Mouse (Mus musculus): ENCODE measurements at regions not wholly inside any gene's neighbourhood (a gene's known extent, or its start where the extent isn't known, plus 50 kb on each side); places are given as distances from the start of the nearest gene placed in this dataset.

DNA sequence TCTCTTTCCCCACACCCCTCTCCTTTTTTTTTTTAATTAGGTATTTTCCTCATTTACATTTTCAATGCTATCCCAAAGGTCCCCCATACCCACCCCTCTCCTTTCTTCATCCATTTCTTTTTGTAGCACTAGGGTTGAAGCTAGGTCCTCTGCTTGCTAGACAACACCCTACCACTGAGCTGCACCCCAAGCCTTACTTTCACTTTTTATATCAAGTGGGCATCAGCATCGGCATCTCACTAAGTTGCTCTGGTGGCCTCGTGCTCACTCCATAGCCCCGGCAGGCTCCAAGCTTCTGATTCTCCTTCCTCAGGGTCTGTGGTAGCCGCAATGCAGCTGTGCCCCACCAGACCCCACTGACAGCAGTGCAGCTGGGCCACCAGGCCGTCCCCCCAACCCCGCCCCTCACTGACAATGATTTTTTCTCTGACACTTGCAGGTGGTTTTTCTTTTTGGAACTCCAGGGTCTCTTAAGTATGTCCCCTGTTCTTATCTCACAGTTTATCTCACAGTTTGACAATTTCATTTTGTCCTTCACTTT, 77.5 kb downstream of the Nufip1 start:
- ATAC-seq (ENCODE audit: low FRiP score, low read depth) = no peak
- Histone ChIP-seq H3K4me2 (replicated peaks) (no peak overlapping the region), H3K4me3 (no peak overlapping the region), H3K9me3 (no peaks in the 10 kb centered on the region), H3K9ac (no peak overlapping the region), H3K36me3 (no peaks in the 10 kb centered on the region), H3K4me1 (peaks cover 16% of the 10 kb centered on the region), H3K27me3 (no peaks in the 10 kb centered on the region), H3K27ac (no peak overlapping the region)
- 81% methylated on average over 6 of the region's 6 CpGs for WGBS

DNA sequence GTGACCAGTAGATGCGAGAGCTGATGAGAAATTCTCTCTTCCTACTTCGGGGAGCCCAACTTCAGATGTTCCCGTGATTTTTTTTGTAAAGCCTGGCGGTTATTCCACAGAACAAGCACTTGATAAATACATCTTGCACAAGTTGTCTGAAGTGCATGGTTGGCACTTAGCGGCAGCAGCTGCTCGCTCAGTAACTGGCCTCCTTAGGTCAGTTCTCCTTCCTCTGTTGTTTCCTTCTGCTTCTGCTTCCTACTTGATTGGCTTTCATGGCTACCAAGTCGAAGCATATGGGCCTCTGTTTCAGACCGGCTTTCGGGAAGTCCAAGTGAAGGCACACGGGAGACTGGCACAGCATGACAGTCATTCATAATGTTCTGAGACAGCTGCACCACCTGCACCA, 84.6 kb downstream of the Nufip1 start:
- 76% methylated on average over 10 of the region's 10 CpGs for WGBS
- Histone ChIP-seq H3K27ac (no peak overlapping the region), H3K36me3 (no peaks in the 10 kb centered on the region), H3K4me2 (replicated peaks) (no peak overlapping the region), H3K9ac (no peak overlapping the region), H3K4me3 (no peak overlapping the region), H3K9me3 (no peaks in the 10 kb centered on the region), H3K4me1 (no peaks in the 10 kb centered on the region), H3K27me3 (no peaks in the 10 kb centered on the region)
- no peak for ATAC-seq (ENCODE audit: low FRiP score, low read depth)

GRCm38 (mm10) chr14:76197357-76197756, 86.7 kb downstream of the Nufip1 start:
- 78% methylated on average over 2 of the region's 2 CpGs for WGBS

DNA sequence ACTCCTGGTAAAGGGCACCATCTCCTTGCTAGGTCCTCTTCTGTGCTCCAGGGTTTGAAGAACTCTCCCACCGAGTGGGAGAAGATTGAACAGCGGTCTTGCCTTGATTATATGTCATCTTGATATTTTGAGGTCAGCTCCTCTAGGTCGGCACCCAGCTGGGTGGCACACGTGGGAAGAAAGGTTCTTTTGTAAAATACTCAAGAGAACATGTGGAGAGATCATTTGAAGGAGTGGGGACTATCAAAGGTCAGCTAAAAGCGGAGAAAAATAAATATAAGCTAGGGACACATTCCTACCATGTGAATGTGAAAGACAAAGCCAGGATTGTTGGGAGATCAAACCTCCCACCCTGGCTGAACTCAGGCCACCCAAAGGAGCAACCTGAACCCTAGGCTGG, 87.7 kb downstream of the Nufip1 start:
- no peak overlapping the region for H3K9ac ChIP-seq
- no peaks in the 10 kb centered on the region for H3K27me3 ChIP-seq
- no peak overlapping the region for H3K4me3 ChIP-seq
- H3K9me3 ChIP-seq = no peaks in the 10 kb centered on the region
- no peaks in the 10 kb centered on the region for H3K36me3 ChIP-seq
- H3K4me2 ChIP-seq (replicated peaks) = no peak overlapping the region
- no peak overlapping the region for H3K27ac ChIP-seq
- 66% methylated on average over 5 of the region's 5 CpGs for WGBS
- ATAC-seq (ENCODE audit: low FRiP score, low read depth) = no peak
- no peaks in the 10 kb centered on the region for H3K4me1 ChIP-seq

More at GRCm38 (mm10) chr14:76197357-76197756, 86.7 kb downstream of the Nufip1 start:
- no peak overlapping the region for H3K27ac ChIP-seq
- no peak overlapping the region for H3K4me2 ChIP-seq (replicated peaks)
- H3K36me3 ChIP-seq = no peaks in the 10 kb centered on the region
- no peak overlapping the region for H3K4me3 ChIP-seq
- H3K27me3 ChIP-seq = no peaks in the 10 kb centered on the region
- no peak for ATAC-seq (ENCODE audit: low FRiP score, low read depth)
- H3K9me3 ChIP-seq = no peaks in the 10 kb centered on the region
- no peak overlapping the region for H3K9ac ChIP-seq
- no peaks in the 10 kb centered on the region for H3K4me1 ChIP-seq

DNA sequence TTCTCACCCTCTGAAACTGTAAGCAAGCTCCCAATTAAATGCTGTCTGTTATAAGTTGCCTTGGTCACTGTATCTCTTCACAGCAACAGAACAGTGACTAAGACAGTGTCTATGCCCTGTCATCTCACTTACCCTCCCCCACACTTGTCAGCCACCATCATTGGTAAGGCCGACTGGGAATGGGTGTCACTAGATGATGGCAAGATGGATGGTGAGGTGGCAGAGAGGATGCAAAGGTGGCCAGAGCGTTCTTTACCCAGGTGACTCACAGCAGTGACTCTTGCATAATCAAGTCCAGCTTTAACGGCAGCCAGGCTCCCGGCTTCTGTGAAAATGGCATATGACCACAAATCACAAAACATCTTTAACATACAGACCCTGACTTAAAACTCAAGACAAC, 91.9 kb downstream of the Nufip1 start:
- WGBS = 85% methylated on average over 4 of the region's 4 CpGs
- no peak overlapping the region for H3K27ac ChIP-seq
- no peaks in the 10 kb centered on the region for H3K36me3 ChIP-seq
- no peaks in the 10 kb centered on the region for H3K27me3 ChIP-seq
- H3K4me3 ChIP-seq = no peak overlapping the region
- H3K9ac ChIP-seq = no peak overlapping the region
- no peak for ATAC-seq (ENCODE audit: low FRiP score, low read depth)
- no peaks in the 10 kb centered on the region for H3K4me1 ChIP-seq
- no peak overlapping the region for H3K4me2 ChIP-seq (replicated peaks)
- H3K9me3 ChIP-seq = no peaks in the 10 kb centered on the region

GRCm38 (mm10) chr14:76203135-76203534, 92.4 kb downstream of the Nufip1 start:
- no peaks in the 10 kb centered on the region for H3K27me3 ChIP-seq
- H3K4me1 ChIP-seq = no peaks in the 10 kb centered on the region
- H3K27ac ChIP-seq = no peak overlapping the region
- H3K9ac ChIP-seq = no peak overlapping the region
- WGBS = 62% methylated on average over 1 of the region's 1 CpGs
- H3K4me3 ChIP-seq = no peak overlapping the region
- no peaks in the 10 kb centered on the region for H3K36me3 ChIP-seq
- no peak overlapping the region for H3K4me2 ChIP-seq (replicated peaks)
- no peaks in the 10 kb centered on the region for H3K9me3 ChIP-seq
- ATAC-seq (ENCODE audit: low FRiP score, low read depth) = no peak

GRCm38 (mm10) chr14:76216446-76217177, 105.9 kb downstream of the Nufip1 start:
- Histone ChIP-seq H3K36me3 (no peaks in the 10 kb centered on the region), H3K9ac (no peak overlapping the region), H3K4me2 (replicated peaks) (no peak overlapping the region), H3K27ac (no peak overlapping the region), H3K27me3 (no peaks in the 10 kb centered on the region), H3K9me3 (peaks cover 12% of the 10 kb centered on the region), H3K4me1 (no peaks in the 10 kb centered on the region), H3K4me3 (no peak overlapping the region)
- no peak for ATAC-seq (ENCODE audit: low FRiP score, low read depth)
- WGBS = 69% methylated on average over 12 of the region's 12 CpGs

GRCm38 (mm10) chr14:76217178-76217500, 106.4 kb downstream of the Nufip1 start:
- 71% methylated on average over 9 of the region's 9 CpGs for WGBS
- no peak for ATAC-seq (ENCODE audit: low FRiP score, low read depth)

DNA sequence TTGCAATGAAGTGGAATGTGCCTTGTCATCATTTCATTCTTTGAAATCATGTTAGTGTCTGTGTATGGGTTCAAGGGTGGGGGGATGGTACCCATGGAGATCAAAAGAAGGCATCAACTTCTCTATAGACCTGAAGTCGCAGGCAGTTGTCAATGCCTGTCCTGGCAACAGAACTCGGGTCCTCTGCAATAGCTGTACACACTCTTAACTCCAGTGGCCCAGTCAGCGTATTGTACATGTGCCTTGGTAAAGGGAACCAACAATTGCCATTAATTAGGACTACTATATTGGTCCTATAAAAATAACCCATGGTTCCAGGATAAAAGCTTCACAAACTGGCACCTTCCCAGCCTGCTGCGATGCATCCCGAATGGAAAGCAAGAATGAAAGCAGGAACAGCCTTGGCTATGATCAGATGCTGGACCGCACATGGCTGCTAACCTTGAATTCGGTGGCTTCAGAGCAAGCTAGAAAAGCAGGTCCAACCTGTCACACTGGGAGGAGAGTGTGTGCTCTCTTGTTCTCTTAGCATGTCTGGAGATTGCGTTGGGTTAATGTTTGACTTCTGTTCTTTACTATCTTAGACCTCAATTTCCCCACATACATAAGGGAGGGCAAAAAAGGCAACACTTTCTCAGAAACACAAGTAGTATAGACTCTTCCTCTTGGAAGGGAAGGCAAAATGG, 107.0 kb downstream of the Nufip1 start:
- Histone ChIP-seq H3K36me3 (no peaks in the 10 kb centered on the region), H3K9ac (no peak overlapping the region), H3K27ac (no peak overlapping the region), H3K9me3 (peaks cover 12% of the 10 kb centered on the region), H3K4me2 (replicated peaks) (no peak overlapping the region), H3K27me3 (no peaks in the 10 kb centered on the region), H3K4me1 (peaks cover 6% of the 10 kb centered on the region; the same call in 1 of the 2 replicates), H3K4me3 (no peak overlapping the region)
- WGBS = 89% methylated on average over 8 of the region's 8 CpGs
- ATAC-seq (ENCODE audit: low FRiP score, low read depth) = no peak

More at GRCm38 (mm10) chr14:76217178-76217500, 106.4 kb downstream of the Nufip1 start:
- peaks cover 12% of the 10 kb centered on the region for H3K9me3 ChIP-seq
- H3K4me3 ChIP-seq = no peak overlapping the region
- H3K27ac ChIP-seq = no peak overlapping the region
- peaks cover 4% of the 10 kb centered on the region; the same call in 1 of the 2 replicates for H3K4me1 ChIP-seq
- H3K36me3 ChIP-seq = no peaks in the 10 kb centered on the region
- no peaks in the 10 kb centered on the region for H3K27me3 ChIP-seq
- no peak overlapping the region for H3K4me2 ChIP-seq (replicated peaks)
- H3K9ac ChIP-seq = no peak overlapping the region

GRCm38 (mm10) chr14:76220952-76221351, 110.3 kb downstream of the Nufip1 start:
- Histone ChIP-seq H3K4me1 (peaks cover 6% of the 10 kb centered on the region; the same call in 1 of the 2 replicates), H3K4me3 (no peak overlapping the region), H3K4me2 (replicated peaks) (no peak overlapping the region), H3K27ac (no peak overlapping the region), H3K9ac (no peak overlapping the region), H3K36me3 (no peaks in the 10 kb centered on the region), H3K27me3 (no peaks in the 10 kb centered on the region), H3K9me3 (peaks cover 12% of the 10 kb centered on the region)
- ATAC-seq (ENCODE audit: low FRiP score, low read depth) = no peak
- 79% methylated on average over 5 of the region's 5 CpGs for WGBS

DNA sequence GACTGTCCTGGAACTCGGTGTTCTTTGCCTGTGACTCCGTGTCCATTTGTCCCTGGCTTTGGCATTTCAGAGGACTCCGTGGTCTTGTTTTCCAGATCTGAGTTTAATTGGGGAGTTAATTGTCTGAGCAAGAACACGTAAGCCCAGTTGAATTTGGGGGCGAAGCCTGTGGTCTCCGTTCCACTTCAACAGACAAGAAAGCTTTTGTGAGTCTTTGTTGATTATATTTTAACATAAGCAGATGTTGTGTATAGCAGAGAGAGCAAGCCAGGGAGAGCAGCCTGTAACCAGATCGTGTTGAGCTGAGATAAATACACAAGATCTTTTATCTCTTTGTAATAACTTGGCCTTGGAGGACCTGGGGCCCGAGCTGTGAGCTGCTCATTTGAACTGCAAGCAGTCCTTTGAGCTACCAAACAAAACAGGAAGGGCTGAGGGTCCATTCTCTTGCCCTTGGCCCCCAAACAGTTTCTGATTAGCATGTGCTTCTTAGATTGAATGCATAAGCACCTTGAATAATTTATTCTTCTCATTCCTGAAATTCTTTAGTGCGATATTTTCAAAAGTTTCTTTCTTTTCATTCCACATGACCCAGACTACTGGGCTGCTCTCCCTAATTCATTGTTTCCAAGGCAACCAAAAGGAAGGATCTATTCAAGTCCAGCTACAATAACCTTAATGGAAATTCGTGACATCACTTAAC, 111.1 kb downstream of the Nufip1 start:
- WGBS = 66% methylated on average over 10 of the region's 10 CpGs
- ATAC-seq (ENCODE audit: low FRiP score, low read depth) = no peak
- no peak overlapping the region for H3K4me3 ChIP-seq

DNA sequence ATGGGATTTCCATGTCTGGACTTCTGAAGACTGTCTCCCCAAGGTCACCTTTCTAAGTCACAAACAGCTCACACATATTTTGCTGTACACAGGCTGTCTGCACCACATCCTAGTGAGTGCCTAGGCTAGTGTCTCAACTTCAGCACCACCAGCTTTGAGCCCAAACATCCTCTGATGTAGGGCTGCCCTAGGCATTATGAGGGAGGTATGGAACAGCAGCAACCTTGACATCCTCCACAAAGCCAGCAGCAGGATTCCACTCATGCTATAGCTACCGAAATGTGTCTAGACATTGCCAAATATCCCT, 111.6 kb downstream of the Nufip1 start:
- Histone ChIP-seq H3K9me3 (peaks cover 12% of the 10 kb centered on the region), H3K4me1 (peaks cover 6% of the 10 kb centered on the region; the same call in 1 of the 2 replicates), H3K36me3 (no peaks in the 10 kb centered on the region), H3K27me3 (no peaks in the 10 kb centered on the region), H3K9ac (no peak overlapping the region), H3K27ac (no peak overlapping the region), H3K4me3 (no peak overlapping the region), H3K4me2 (replicated peaks) (no peak overlapping the region)
- WGBS = 89% methylated on average over 1 of the region's 1 CpGs
- ATAC-seq (ENCODE audit: low FRiP score, low read depth) = no peak

More for the DNA sequence above, 111.1 kb downstream of the Nufip1 start:
- Histone ChIP-seq H3K4me2 (replicated peaks) (no peak overlapping the region), H3K36me3 (no peaks in the 10 kb centered on the region), H3K27me3 (no peaks in the 10 kb centered on the region), H3K9me3 (peaks cover 12% of the 10 kb centered on the region), H3K4me1 (peaks cover 6% of the 10 kb centered on the region; the same call in 1 of the 2 replicates), H3K9ac (no peak overlapping the region), H3K27ac (no peak overlapping the region)
